Mouse (Mus musculus): ENCODE measurements at regions not wholly inside any gene's neighbourhood (a gene's known extent, or its start where the extent isn't known, plus 50 kb on each side); places are given as distances from the start of the nearest gene placed in this dataset.

- no peak overlapping the region for H3K4me2 ChIP-seq (replicated peaks; ENCODE audit: low read depth, low read length, severe bottlenecking)
- no peaks in the 10 kb centered on the region for H3K36me3 ChIP-seq (ENCODE audit: control insufficient read depth, insufficient read depth, low read length)
- H3K9ac ChIP-seq (ENCODE audit: low read depth, low read length, severe bottlenecking), result no peak overlapping the region
- ATAC-seq (ENCODE audit: low FRiP score, low read depth), result no peak
- no peaks in the 10 kb centered on the region for H3K4me1 ChIP-seq (ENCODE audit: control insufficient read depth, insufficient read depth, low read length)
- H3K27me3 ChIP-seq (ENCODE audit: control insufficient read depth, insufficient read depth, low read length), result no peaks in the 10 kb centered on the region
- no peak overlapping the region for H3K27ac ChIP-seq (replicated peaks; ENCODE audit: low read depth, low read length)
- no peaks in the 10 kb centered on the region for H3K9me3 ChIP-seq (ENCODE audit: control insufficient read depth, low read length)
- 85% methylated on average over 7 of the region's 7 CpGs for WGBS
- DNase-seq (ENCODE audit: low spot score), result no peak
- TF ChIP-seq POLR2A (IDR thresholded peaks at IDR 0.05; ENCODE audit: borderline replicate concordance, extremely low read depth, insufficient read depth, insufficient read length), result no peak
- no peak overlapping the region for H3K4me3 ChIP-seq (replicated peaks; ENCODE audit: low read length)
These were observed 159.0 kb upstream of the A430005L14Rik start for GRCm38 (mm10) chr4:153798061-153798460.

DNA sequence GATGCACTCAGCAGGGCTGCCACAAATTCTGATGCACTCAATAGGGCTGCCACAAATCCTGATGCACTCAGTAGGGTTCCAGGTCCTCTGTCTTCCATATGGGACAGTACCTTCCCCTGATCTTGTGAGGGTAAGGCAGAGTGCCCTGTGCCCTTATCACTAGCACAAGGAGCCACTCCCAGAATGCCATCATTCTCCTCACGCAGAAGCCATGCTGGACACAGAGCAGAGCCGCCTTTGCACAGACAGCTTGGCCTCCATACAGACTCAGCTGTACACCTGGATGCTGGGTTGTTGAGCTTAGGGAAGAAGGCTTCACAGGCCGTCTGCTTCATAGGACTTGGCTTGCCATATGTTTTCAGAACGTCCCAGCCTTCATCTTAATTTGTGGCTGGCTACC, 151.3 kb upstream of the A430005L14Rik start:
- no peak for TF ChIP-seq POLR2A (IDR thresholded peaks at IDR 0.05; ENCODE audit: borderline replicate concordance, extremely low read depth, insufficient read depth, insufficient read length)
- H3K27me3 ChIP-seq (ENCODE audit: control insufficient read depth, insufficient read depth, low read length), result peaks cover 12% of the 10 kb centered on the region; the same call in 1 of the 2 replicates
- no peak overlapping the region for H3K9ac ChIP-seq (ENCODE audit: low read depth, low read length, severe bottlenecking)
- no peak overlapping the region for H3K27ac ChIP-seq (replicated peaks; ENCODE audit: low read depth, low read length)
- WGBS, result 37% methylated on average over 4 of the region's 4 CpGs
- no peak overlapping the region for H3K4me2 ChIP-seq (replicated peaks; ENCODE audit: low read depth, low read length, severe bottlenecking)
- H3K9me3 ChIP-seq (ENCODE audit: control insufficient read depth, low read length), result no peaks in the 10 kb centered on the region
- DNase-seq (ENCODE audit: low spot score) (no peak), ATAC-seq (ENCODE audit: low FRiP score, low read depth) (no peak)
- H3K4me3 ChIP-seq (replicated peaks; ENCODE audit: low read length), result no peak overlapping the region
- no peaks in the 10 kb centered on the region for H3K36me3 ChIP-seq (ENCODE audit: control insufficient read depth, insufficient read depth, low read length)
- H3K4me1 ChIP-seq (ENCODE audit: control insufficient read depth, insufficient read depth, low read length), result no peaks in the 10 kb centered on the region

GRCm38 (mm10) chr4:153806180-153806692, 150.8 kb upstream of the A430005L14Rik start:
- no peak overlapping the region for H3K4me2 ChIP-seq (replicated peaks; ENCODE audit: low read depth, low read length, severe bottlenecking)
- no peak for ATAC-seq (ENCODE audit: low FRiP score, low read depth)

DNA sequence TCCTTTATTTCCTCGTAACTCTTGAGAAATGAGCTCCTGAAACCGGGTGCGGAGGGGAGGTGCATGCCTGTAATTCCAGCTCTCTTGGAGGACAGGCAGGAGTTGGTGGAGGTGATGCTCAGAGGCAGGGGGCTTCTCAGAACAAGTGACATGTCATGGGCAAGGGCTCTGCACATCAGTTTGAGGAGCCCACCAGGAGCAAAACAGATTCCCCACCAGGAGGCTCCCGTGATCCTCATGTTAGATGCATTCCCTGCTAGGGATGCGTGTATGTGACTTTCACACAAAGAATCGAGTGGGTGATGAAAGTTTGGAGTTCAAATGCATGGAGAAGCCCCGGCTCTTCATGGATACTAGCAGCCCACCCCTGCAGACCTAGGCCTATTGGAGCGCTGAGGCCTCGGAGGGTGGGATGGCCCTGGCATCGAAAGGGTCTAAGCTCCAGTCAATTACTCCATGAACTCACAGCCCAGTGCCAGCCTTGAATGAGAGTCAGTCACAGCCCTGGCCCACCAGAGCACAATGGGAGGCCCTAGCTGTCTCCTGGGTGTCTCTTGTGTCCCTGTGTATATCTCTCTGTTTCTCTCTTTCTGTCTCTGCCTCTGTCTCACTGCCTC, 150.1 kb upstream of the A430005L14Rik start:
- no peak for DNase-seq (ENCODE audit: low spot score)
- no peak overlapping the region for H3K9ac ChIP-seq (ENCODE audit: low read depth, low read length, severe bottlenecking)
- H3K27me3 ChIP-seq (ENCODE audit: control insufficient read depth, insufficient read depth, low read length), result peaks cover 12% of the 10 kb centered on the region; the same call in 1 of the 2 replicates
- ATAC-seq (ENCODE audit: low FRiP score, low read depth), result no peak
- 47% methylated on average over 10 of the region's 10 CpGs for WGBS
- no peak overlapping the region for H3K27ac ChIP-seq (replicated peaks; ENCODE audit: low read depth, low read length)
- TF ChIP-seq POLR2A (IDR thresholded peaks at IDR 0.05; ENCODE audit: borderline replicate concordance, extremely low read depth, insufficient read depth, insufficient read length), result no peak
- H3K4me3 ChIP-seq (replicated peaks; ENCODE audit: low read length), result no peak overlapping the region
- H3K4me1 ChIP-seq (ENCODE audit: control insufficient read depth, insufficient read depth, low read length), result no peaks in the 10 kb centered on the region
- H3K4me2 ChIP-seq (replicated peaks; ENCODE audit: low read depth, low read length, severe bottlenecking), result no peak overlapping the region
- H3K9me3 ChIP-seq (ENCODE audit: control insufficient read depth, low read length), result no peaks in the 10 kb centered on the region
- no peaks in the 10 kb centered on the region for H3K36me3 ChIP-seq (ENCODE audit: control insufficient read depth, insufficient read depth, low read length)

More at GRCm38 (mm10) chr4:153806180-153806692, 150.8 kb upstream of the A430005L14Rik start:
- H3K9me3 ChIP-seq (ENCODE audit: control insufficient read depth, low read length), result no peaks in the 10 kb centered on the region
- H3K36me3 ChIP-seq (ENCODE audit: control insufficient read depth, insufficient read depth, low read length), result no peaks in the 10 kb centered on the region
- no peak overlapping the region for H3K4me3 ChIP-seq (replicated peaks; ENCODE audit: low read length)
- no peak for TF ChIP-seq POLR2A (IDR thresholded peaks at IDR 0.05; ENCODE audit: borderline replicate concordance, extremely low read depth, insufficient read depth, insufficient read length)
- no peak for DNase-seq (ENCODE audit: low spot score)
- no peak overlapping the region for H3K27ac ChIP-seq (replicated peaks; ENCODE audit: low read depth, low read length)
- no peak overlapping the region for H3K9ac ChIP-seq (ENCODE audit: low read depth, low read length, severe bottlenecking)
- H3K4me1 ChIP-seq (ENCODE audit: control insufficient read depth, insufficient read depth, low read length), result no peaks in the 10 kb centered on the region
- peaks cover 12% of the 10 kb centered on the region; the same call in 1 of the 2 replicates for H3K27me3 ChIP-seq (ENCODE audit: control insufficient read depth, insufficient read depth, low read length)
- 11% methylated on average over 10 of the region's 10 CpGs for WGBS

DNA sequence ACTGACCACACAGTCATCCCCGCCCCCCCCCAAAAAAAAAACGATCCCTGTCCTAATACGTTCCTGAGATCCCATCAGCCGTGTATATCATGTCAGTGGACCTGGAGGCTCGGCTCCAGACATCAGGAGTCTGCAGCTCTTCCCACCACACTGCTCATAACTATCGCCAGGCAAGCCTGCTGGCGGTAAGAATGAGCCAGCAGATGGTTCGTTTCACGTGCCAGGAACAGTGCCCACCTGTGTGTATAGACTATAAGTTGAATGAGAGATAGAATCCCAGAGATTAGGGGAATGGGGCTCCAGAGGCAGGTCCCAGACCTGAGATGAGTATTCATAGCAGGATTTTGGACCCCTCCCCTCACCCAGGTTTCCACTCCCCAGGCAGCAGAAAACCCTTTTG, 144.2 kb upstream of the A430005L14Rik start:
- no peak overlapping the region for H3K9ac ChIP-seq (ENCODE audit: low read depth, low read length, severe bottlenecking)
- TF ChIP-seq POLR2A (IDR thresholded peaks at IDR 0.05; ENCODE audit: borderline replicate concordance, extremely low read depth, insufficient read depth, insufficient read length), result no peak
- peaks cover 7% of the 10 kb centered on the region; the same call in 1 of the 2 replicates for H3K27me3 ChIP-seq (ENCODE audit: control insufficient read depth, insufficient read depth, low read length)
- DNase-seq (ENCODE audit: low spot score), result no peak
- ATAC-seq (ENCODE audit: low FRiP score, low read depth), result no peak
- 89% methylated on average over 9 of the region's 9 CpGs for WGBS
- no peaks in the 10 kb centered on the region for H3K9me3 ChIP-seq (ENCODE audit: control insufficient read depth, low read length)
- no peak overlapping the region for H3K4me2 ChIP-seq (replicated peaks; ENCODE audit: low read depth, low read length, severe bottlenecking)
- no peaks in the 10 kb centered on the region for H3K36me3 ChIP-seq (ENCODE audit: control insufficient read depth, insufficient read depth, low read length)
- no peak overlapping the region for H3K27ac ChIP-seq (replicated peaks; ENCODE audit: low read depth, low read length)
- no peaks in the 10 kb centered on the region for H3K4me1 ChIP-seq (ENCODE audit: control insufficient read depth, insufficient read depth, low read length)
- no peak overlapping the region for H3K4me3 ChIP-seq (replicated peaks; ENCODE audit: low read length)

Measured in limb, embryonic 14.5 days (tissue).